Mouse (Mus musculus) neural tube, embryonic 15.5 days (tissue): ENCODE measurements around the gene Odr4. TPM values are rescaled to one million over a fixed set of nuclear protein-coding genes. Genes with fewer than 3 reads are reported as not detected.

Experiments used
- ATAC-seq: fragments of 200-750 bp; cut with Nextera tagmentation; 2 replicates; pipeline ENCODE4 v1.8.0; 2017; ENCODE audit warnings: mild to moderate bottlenecking, moderate TSS enrichment, moderate library complexity; ENCODE audit not compliant: low FRiP score
- H3K27ac ChIP-seq: fragments of 300-500 bp; sonication (generic); replicated peaks from 2 replicates; pipeline ENCODE4 v1.5.1; 2015; ENCODE audit warnings: mild to moderate bottlenecking, inconsistent platforms
- H3K27me3 ChIP-seq: fragments of 300-500 bp; sonication (generic); replicated peaks from 2 replicates; pipeline ENCODE4 v1.6.1; 2015; ENCODE audit warnings: inconsistent platforms
- H3K36me3 ChIP-seq: fragments of 300-500 bp; sonication (generic); 2 replicates; pipeline ENCODE4 v1.6.1; 2015; ENCODE audit warnings: inconsistent platforms
- H3K4me1 ChIP-seq: fragments of 300-500 bp; sonication (generic); 2 replicates; pipeline ENCODE4 v1.6.1; 2015; ENCODE audit warnings: inconsistent platforms
- H3K4me2 ChIP-seq: fragments of 300-500 bp; sonication (generic); 2 replicates; pipeline ENCODE4 v1.6.1; 2015; ENCODE audit warnings: inconsistent platforms, mild to moderate bottlenecking, moderate library complexity
- H3K4me3 ChIP-seq: fragments of 300-500 bp; sonication (generic); replicated peaks from 2 replicates; pipeline ENCODE4 v1.5.1; 2015; ENCODE audit warnings: mild to moderate bottlenecking, inconsistent platforms
- H3K9ac ChIP-seq: fragments of 300-500 bp; sonication (generic); replicated peaks from 2 replicates; pipeline ENCODE4 v1.6.1; 2015; ENCODE audit warnings: mild to moderate bottlenecking, inconsistent platforms
- H3K9me3 ChIP-seq: fragments of 300-500 bp; sonication (generic); replicated peaks from 2 replicates; pipeline ENCODE4 v1.6.1; 2016; ENCODE audit warnings: inconsistent platforms
- WGBS: fragments of 180-500 bp; shearing (Covaris S2); methylation state at CpG from one replicate; pipeline ENCODE4 v1.1.7; 2015; ENCODE audit warnings: mixed read lengths; 5-methylcytosine and 5-hydroxymethylcytosine counted together
- polyA plus RNA-seq: library from polyadenylated mRNA; unstranded; fragments of >200 nt; fragmentation: Nextera tagmentation; extraction: Ambion mirVana; gene quantifications from 2 replicates; pipeline ENCODE4 v1.2.1, GENCODE M21; 2015

Gene Odr4
- polyA plus RNA-seq, 1 experiment from 2014 or later = 37.4 TPM

DNA sequence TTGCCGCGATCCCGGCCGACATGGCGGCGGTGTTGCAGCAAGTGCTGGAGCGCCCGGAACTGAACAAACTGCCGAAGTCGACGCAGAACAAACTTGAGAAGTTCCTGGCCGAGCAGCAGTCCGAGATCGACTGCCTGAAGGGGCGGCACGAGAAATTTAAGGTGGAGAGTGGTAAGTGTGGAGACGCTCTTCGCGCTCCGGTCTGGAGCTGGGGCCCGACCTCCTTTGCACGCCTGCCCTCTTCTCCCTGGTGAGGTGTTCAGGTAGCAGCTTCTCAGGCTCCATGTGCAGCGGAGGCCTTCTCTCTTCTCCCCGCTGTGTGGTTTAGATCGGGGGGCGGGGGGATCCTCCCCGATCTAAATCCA lies 590 bp upstream of the Odr4 start:
- no peaks in the 10 kb centered on the region for H3K9me3 ChIP-seq
- peak overlapping the region; percentile 81 for H3K4me3 ChIP-seq
- H3K27ac ChIP-seq = peak overlapping the region; percentile 98
- WGBS = under 1% methylated on average over 27 of the region's 27 CpGs
- H3K9ac ChIP-seq = peak overlapping the region; percentile 67
- peaks cover 26% of the 10 kb centered on the region for H3K36me3 ChIP-seq
- ATAC-seq = peak; percentile 45
- peaks cover 15% of the 10 kb centered on the region for H3K4me1 ChIP-seq
- peak overlapping the region; percentile 68 for H3K4me2 ChIP-seq
- H3K27me3 ChIP-seq = no peaks in the 10 kb centered on the region

DNA sequence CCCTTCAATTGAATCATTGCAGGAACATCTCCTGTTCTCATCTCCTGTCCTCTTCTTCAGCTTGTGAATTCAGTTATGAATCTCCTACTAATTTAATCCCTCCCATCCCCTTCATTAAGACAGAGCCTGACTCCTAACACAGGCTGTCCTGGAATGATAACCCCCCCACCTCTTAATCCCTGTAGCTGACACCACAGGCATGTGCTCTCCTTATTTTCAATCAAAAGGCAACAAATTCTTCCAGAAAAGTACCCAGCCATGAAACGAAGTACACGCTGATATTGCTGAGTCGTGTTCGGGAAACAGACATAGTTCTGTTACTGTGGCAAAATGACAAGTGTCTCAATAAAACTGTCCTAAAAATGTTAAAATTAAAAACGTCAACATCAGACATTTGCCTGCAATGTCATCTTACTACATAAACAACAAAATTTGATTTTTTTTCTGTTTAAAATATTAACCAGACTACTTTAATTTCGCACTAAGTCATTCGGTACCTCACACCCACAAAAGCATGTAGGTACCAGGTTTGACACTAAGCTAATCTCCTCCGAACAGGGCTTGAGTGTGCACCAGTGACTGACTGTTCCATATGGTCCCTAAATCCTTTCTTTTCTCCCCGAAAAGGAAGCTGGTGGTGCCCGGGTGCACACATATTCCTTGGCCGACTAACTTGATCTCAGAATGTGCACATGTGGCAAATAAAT lies 796 bp downstream of the Odr4 start:
- WGBS = 26% methylated on average over 11 of the region's 11 CpGs
- Histone ChIP-seq H3K36me3 (peaks cover 24% of the 10 kb centered on the region), H3K9ac (peak overlapping the region; percentile 72), H3K27me3 (no peaks in the 10 kb centered on the region), H3K4me2 (peak overlapping the region; percentile 68), H3K4me3 (peak overlapping the region; percentile 81), H3K9me3 (no peaks in the 10 kb centered on the region), H3K4me1 (peaks cover 15% of the 10 kb centered on the region), H3K27ac (peak overlapping the region; percentile 98)
- peak; percentile 43 for ATAC-seq

DNA sequence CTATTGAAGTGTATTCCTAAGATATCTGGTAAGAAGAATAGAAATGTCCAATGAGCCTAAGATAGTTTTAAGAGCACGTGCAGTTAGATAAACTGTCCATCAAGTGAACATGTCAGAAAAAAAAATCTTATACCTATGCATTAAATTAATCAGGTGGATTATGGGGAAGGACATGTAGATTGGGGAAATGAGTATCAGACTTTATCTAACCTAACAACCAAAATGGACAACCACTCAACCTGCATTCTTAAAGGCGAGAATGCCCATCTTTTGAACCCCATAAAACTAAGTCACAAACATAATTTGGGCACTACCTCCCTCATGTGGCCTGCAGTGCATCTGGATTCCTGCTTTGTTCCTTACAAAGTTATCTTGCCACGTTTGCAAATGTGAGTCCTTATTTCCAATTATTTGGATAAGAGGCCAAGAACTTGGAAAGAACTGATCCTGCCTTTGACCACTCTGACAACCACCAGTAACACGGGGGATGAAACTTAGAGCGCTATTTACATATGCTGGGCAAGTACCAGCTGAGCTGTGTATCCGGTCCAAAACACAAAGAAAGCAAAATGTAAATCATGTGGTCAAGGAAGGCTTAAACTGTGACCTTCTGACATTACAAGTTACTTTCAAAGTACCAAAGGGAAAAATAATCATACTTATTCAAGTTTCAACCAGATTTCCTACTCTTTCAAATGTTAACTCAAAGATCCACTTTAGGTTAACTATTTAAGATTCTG lies 3.3 kb downstream of the Odr4 start:
- 90% methylated on average over 6 of the region's 6 CpGs for WGBS
- no peak for ATAC-seq
- H3K36me3 ChIP-seq = peaks cover 18% of the 10 kb centered on the region
- no peak overlapping the region for H3K4me3 ChIP-seq
- H3K27me3 ChIP-seq = no peaks in the 10 kb centered on the region
- H3K9ac ChIP-seq = no peak overlapping the region
- no peak overlapping the region for H3K27ac ChIP-seq
- H3K9me3 ChIP-seq = no peaks in the 10 kb centered on the region
- H3K4me2 ChIP-seq = no peak overlapping the region
- H3K4me1 ChIP-seq = peaks cover 10% of the 10 kb centered on the region

DNA sequence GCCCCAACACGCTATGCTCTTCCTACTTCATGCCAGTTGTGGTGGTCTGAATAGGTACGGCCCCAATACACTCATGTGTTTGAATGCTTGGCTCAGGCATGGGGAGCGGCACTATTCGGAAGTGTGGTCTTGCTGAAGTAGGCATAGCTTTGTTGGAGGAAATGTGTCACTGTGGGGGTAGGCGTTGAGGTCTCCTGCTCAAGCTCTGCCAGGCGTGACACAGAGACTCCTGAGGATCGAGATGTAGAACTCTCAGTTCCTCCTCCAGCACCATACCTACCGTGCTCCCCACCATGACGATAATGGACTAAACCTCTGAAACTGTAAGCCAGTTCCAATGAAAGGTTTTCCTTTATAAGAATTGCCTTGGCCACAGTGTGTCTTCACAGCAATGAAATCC lies 5.3 kb downstream of the Odr4 start:
- 95% methylated on average over 9 of the region's 9 CpGs for WGBS
- Histone ChIP-seq H3K4me1 (peaks cover 5% of the 10 kb centered on the region), H3K27me3 (no peaks in the 10 kb centered on the region), H3K9me3 (no peaks in the 10 kb centered on the region), H3K4me2 (no peak overlapping the region), H3K27ac (no peak overlapping the region), H3K9ac (no peak overlapping the region), H3K36me3 (peaks cover 30% of the 10 kb centered on the region), H3K4me3 (no peak overlapping the region)
- ATAC-seq = no peak

DNA sequence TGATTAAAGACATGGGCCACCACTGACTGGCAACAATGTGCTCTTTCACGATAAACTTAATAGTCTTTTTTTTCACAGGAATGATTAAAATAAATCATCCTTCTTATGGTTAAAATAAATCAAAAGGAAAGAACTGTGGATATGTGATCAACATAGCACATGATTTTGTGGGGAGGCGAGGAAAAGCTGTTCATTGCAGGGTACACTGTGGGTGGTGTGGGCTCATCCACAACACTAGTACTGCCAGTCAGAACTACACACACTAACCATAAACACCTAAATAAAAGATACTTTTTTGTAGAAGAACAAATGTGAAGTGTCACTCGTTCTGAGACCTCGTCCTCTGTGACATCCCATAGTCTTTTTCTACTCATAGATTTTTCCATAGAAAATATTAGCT lies 8.7 kb downstream of the Odr4 start:
- H3K4me1 ChIP-seq = no peaks in the 10 kb centered on the region
- no peak for ATAC-seq
- H3K36me3 ChIP-seq = peaks cover 31% of the 10 kb centered on the region

DNA sequence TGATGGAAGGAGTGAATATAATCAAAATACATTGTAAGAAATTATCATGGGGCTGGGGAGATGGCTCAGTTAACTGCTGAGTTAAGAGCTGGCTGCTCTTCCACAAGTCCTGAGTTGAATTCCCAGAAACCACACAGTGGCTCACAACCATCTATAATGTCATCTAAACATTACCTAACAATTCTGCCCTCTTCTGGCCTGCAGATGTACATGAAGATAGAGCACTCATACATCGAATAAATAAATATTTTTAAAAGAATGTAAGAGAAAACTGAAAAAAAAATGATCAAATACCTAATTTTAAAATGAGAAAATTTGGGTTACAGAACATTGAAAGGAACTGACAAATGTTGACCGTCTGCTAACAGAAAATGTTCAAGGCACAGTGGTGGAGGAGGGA lies 18.6 kb downstream of the Odr4 start:
- Histone ChIP-seq H3K4me1 (no peaks in the 10 kb centered on the region), H3K36me3 (peaks cover 3% of the 10 kb centered on the region; the same call in 1 of the 2 replicates), H3K9ac (no peak overlapping the region), H3K9me3 (no peaks in the 10 kb centered on the region), H3K4me2 (no peak overlapping the region), H3K4me3 (no peak overlapping the region), H3K27ac (no peak overlapping the region), H3K27me3 (no peaks in the 10 kb centered on the region)
- whole genome bisulfite sequencing = 92% methylated on average over 2 of the region's 2 CpGs
- no peak for ATAC-seq

More for the DNA sequence above, 8.7 kb downstream of the Odr4 start:
- Histone ChIP-seq H3K4me2 (no peak overlapping the region), H3K9me3 (no peaks in the 10 kb centered on the region), H3K27ac (no peak overlapping the region), H3K27me3 (no peaks in the 10 kb centered on the region), H3K4me3 (no peak overlapping the region), H3K9ac (no peak overlapping the region)
- WGBS = 95% methylated on average over 4 of the region's 4 CpGs

DNA sequence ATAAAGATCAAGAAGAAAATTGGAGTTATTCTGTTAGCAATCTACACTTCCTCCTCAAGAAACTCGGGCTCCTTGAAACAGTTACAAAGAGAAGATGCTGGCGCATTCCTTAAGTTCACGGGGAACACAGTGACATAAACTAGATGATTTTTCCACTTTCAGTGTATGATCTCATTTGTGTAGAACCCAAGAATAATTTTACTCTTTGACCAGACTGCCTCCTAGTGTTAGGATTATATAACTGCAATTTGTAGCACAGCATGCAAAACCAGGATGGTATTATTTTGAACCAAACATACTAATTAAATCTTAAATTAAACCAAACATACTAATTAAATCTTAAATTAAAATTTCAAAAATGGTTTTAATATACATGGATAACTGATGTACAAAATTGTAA lies 20.0 kb downstream of the Odr4 start:
- WGBS = 91% methylated on average over 3 of the region's 3 CpGs
- Histone ChIP-seq H3K9ac (no peak overlapping the region), H3K4me1 (no peaks in the 10 kb centered on the region), H3K4me2 (no peak overlapping the region), H3K9me3 (no peaks in the 10 kb centered on the region), H3K27me3 (no peaks in the 10 kb centered on the region), H3K4me3 (no peak overlapping the region), H3K27ac (no peak overlapping the region), H3K36me3 (peaks cover 5% of the 10 kb centered on the region; the same call in 1 of the 2 replicates)
- ATAC-seq = no peak

DNA sequence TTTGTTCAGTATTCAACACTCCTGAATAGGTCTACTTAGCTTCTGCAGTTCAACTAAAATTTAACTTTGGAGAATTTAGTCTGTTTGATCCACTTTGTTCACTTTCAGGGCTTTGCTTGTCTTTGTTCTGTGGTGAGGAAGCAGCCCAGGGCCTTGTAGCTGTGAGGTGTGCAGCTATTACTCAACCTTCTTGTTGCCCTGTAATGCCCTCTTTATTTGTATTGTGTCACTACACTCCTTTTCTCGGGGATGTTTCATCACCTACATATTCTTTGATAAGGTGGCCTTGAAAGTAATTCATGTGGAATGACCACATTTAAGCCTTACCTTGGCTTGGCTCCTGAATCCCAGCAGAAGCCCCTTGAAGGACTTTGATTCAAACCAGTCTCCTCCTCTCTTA lies 32.0 kb downstream of the Odr4 start:
- no peak for ATAC-seq
- no peaks in the 10 kb centered on the region for H3K27me3 ChIP-seq
- no peak overlapping the region for H3K27ac ChIP-seq
- 97% methylated on average over 1 of the region's 1 CpGs for WGBS
- H3K36me3 ChIP-seq = peaks cover 25% of the 10 kb centered on the region
- H3K4me1 ChIP-seq = no peaks in the 10 kb centered on the region
- H3K4me3 ChIP-seq = no peak overlapping the region
- H3K9me3 ChIP-seq = no peaks in the 10 kb centered on the region; the same call in 1 of the 2 replicates
- H3K9ac ChIP-seq = no peak overlapping the region
- H3K4me2 ChIP-seq = no peak overlapping the region

DNA sequence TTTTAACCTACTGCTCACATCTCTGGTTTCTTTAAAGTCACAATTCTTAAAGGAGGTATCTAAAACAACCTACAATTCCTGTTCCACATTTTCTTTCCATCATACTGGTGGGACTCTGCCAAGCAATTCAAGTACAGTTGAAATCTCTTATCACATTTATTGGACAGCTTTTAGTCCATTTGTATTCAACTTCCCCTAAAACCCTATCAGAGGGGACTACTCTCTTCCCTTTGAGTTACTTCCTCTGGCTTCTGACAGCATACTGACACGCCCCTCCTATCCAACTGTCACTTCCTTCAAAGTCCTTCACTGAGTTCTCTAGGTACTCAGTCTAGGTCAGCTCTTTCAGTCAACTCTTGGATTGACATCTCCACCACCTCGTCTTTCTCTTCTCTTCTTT lies 57.8 kb downstream of the Odr4 start:
- 77% methylated on average over 2 of the region's 2 CpGs for WGBS
- Histone ChIP-seq H3K36me3 (no peaks in the 10 kb centered on the region), H3K4me2 (no peak overlapping the region), H3K4me1 (no peaks in the 10 kb centered on the region), H3K27ac (no peak overlapping the region), H3K9ac (no peak overlapping the region), H3K27me3 (no peaks in the 10 kb centered on the region), H3K4me3 (no peak overlapping the region), H3K9me3 (no peaks in the 10 kb centered on the region)
- ATAC-seq = no peak

DNA sequence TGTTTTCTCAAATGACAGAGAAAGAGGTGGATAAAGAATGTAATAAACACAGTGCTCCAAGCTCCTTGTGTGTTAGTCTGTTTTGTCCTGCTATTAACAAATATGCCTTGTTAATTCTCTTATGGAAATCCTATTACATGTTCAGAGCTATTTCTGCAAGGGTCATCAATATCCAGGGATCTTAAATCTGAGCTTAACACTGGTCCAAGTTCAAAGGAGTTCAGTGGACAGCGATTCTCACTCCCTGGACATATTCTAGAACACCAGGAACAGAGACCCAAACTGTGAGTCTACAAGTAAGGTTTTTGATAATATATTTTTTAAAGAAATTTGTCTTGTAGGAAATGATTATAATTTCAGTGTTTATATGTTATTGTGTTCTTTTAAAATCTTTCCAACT lies 73.7 kb downstream of the Odr4 start, which contains the start of gene Pdc:
Gene Pdc (plus strand): TSS at position 213 of the 400 bp plus-strand sequence.
- no peak within 1 kb of the TSS for H3K4me3 ChIP-seq
- H3K27ac ChIP-seq = no peak within 1 kb of the TSS
- H3K4me1 ChIP-seq = no peaks in the 10 kb centered on the region
- 92% methylated on average over 1 of the region's 1 CpGs for WGBS
- H3K9me3 ChIP-seq = no peaks in the 10 kb centered on the region
- no peak for ATAC-seq
- H3K27me3 ChIP-seq = no peaks in the 10 kb centered on the region
- no peak within 1 kb of the TSS for H3K4me2 ChIP-seq
- H3K9ac ChIP-seq = no peak within 1 kb of the TSS
- no peaks in the 10 kb centered on the region for H3K36me3 ChIP-seq
